Mouse (Mus musculus): ENCODE data around the gene Msl1. TPM values are rescaled to one million over a fixed set of nuclear protein-coding genes. Genes with fewer than 3 reads are reported as not detected.
"Not testable (repeated sequence)": the region's sequence is repeated elsewhere in the genome, so short reads cannot be mapped to it uniquely, and the experiment has no call there.

Gene Msl1
- total RNA-seq, 1 experiment from 2014 or later = 109 TPM

GRCm38 (mm10) chr11:98796515-98797216, 1.4 kb downstream of the Msl1 start:
- DNase-seq = peak; percentile 75

GRCm38 (mm10) chr11:98797306-98797705, 2.0 kb downstream of the Msl1 start:
- DNase-seq = no peak

DNA sequence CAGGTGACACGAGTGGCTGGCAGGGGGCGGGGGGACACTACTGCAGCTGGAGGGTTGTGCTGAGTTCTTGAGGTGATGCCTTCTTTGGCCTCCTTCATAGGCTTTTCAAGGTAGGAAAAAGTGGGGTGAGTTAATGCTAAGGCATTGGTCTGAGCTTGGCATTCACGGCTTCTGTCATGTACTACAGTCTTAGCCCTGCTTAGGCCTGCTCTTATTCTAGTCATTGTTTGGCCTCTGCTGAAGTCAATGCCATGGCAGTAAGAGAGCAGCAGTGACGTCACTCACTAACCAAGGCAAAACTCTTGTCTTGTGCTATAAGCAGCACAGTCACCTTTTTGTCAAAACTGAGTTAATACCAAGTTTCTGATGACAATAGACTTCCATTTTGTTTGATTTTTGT, 2.6 kb downstream of the Msl1 start:
- no peak for DNase-seq

- DNase-seq = no peak
Measured at GRCm38 (mm10) chr11:98804605-98805004, 9.3 kb downstream of the Msl1 start, which contains the start of gene Casc3. Gene Casc3, plus strand, starts transcription at chr11:98804905.

DNA sequence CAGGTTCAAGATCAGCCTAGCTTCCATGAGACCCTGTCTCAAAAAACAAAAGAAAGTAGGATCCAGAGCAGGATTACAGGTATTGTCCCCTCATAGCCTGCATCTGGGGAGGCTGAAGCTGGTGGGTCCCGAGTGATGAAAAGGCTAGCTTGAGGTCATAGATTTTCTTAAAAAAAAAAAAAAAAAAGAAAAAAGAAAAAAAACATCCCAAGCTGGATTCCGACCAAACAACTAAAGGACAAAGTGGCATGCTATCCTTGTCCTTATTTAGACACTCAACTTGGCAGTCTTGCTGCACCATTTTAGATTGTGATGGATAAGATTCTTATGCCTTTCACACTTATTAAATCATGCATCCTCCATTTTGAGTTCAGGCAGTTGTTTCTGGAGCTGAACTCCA, 13.1 kb downstream of the Msl1 start:
- no peak for DNase-seq

GRCm38 (mm10) chr11:98809457-98810290, 14.4 kb downstream of the Msl1 start:
- DNase-seq = peak; percentile 98

GRCm38 (mm10) chr11:98810686-98811085, 15.4 kb downstream of the Msl1 start:
- no peak for DNase-seq

- DNase-seq = no peak
Measured at GRCm38 (mm10) chr11:98816706-98817239, 21.5 kb downstream of the Msl1 start.

- DNase-seq = no peak
Measured at GRCm38 (mm10) chr11:98820968-98821367, 25.7 kb downstream of the Msl1 start.

DNA sequence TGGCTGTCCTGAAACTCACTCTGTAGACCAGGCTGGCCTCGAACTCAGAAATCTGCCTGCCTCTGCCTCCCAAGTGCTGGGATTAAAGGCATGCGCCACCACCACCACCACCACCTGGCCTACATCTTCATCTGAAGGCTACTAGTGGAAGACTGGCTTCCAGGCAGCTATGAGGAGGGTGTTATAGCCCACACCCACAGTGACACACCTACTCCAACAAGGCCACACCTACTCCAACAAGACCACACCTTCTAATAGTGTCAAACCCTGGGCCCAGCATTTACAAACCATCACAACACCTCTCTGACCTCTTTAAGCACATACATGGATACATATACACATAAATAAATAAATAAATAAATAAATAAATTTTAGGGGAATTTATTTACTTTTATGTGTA, 30.8 kb downstream of the Msl1 start:
- not testable (repeated sequence) for DNase-seq

GRCm38 (mm10) chr11:98827877-98828276, 32.6 kb downstream of the Msl1 start:
- DNase-seq = no peak

GRCm38 (mm10) chr11:98829091-98829775, 33.9 kb downstream of the Msl1 start:
- no peak for DNase-seq

DNA sequence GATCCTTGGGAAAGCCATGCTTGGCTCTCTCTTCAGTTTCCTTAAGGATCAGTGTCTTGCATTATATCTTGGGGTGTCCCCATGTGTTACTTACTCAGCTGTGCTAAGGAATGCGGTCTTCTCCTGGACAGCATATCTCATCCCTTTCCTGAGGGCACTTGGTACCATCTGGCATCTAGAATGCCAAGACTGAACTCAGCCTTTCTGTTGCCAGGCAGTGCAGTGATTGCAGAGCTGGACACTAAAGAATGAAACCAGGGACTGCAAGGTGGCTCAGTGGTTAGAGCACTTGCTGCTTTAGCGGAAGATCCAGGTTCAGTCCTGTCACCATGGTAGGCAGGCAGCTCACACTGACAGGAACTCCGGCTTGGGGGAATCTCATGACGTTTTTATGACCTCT, 34.6 kb downstream of the Msl1 start:
- DNase-seq = no peak

GRCm38 (mm10) chr11:98835296-98835695, 40.0 kb downstream of the Msl1 start:
- no peak for DNase-seq

- no peak for DNase-seq
Measured at GRCm38 (mm10) chr11:98835725-98836124, 40.4 kb downstream of the Msl1 start.

GRCm38 (mm10) chr11:98836128-98836527, 40.8 kb downstream of the Msl1 start:
- DNase-seq = no peak

GRCm38 (mm10) chr11:98836651-98837141, 41.4 kb downstream of the Msl1 start, which contains the start of gene Rapgefl1:
Gene Rapgefl1, plus strand, starts transcription at chr11:98836785.
- DNase-seq = peak; percentile 88

DNA sequence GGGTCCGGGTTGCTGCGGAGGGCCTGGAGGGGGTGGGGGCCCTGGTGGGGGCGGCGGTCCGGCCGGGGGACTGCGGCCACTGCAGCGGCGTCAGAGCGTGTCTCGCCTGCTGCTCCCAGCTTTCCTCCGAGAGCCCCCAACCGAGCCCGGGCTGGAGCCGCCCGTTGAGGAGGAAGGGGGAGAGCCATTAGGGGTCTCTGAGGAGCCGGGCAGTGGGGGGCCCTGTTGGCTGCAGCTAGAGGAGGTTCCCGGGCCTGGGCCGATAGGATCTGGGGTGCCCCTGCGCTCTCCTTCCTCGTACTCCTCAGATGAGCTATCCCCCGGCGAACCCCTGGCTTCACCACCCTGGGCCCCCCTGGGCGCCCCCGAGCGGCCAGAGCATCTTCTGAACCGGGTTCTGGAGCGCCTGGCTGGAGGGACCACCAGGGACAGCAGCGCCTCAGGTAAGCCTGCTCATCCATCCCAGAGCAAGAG, 42.0 kb downstream of the Msl1 start:
- no peak for DNase-seq

DNA sequence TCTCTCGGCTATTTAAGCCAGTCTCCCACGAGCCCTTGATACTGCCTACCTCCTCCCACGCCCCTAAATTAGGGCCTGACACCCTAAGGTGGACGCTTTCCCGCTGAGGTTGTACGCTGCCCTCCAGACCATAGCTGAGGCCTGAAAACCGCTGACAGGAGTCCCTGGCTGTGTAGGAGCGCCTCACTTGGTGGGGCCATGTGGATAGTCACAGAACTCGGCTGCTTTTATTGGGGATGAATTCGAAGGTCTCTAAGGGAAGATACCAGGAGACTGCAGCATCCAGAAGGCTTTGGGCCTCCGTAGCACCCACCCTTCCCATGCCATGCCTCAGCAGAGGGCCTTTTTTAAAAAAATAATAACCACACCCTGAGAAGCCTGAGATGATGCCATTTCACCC, 42.6 kb downstream of the Msl1 start:
- DNase-seq = no peak

- DNase-seq = no peak
Measured at GRCm38 (mm10) chr11:98838512-98838911, 43.2 kb downstream of the Msl1 start.

- DNase-seq = no peak
Measured at GRCm38 (mm10) chr11:98839402-98839801, 44.1 kb downstream of the Msl1 start.

DNA sequence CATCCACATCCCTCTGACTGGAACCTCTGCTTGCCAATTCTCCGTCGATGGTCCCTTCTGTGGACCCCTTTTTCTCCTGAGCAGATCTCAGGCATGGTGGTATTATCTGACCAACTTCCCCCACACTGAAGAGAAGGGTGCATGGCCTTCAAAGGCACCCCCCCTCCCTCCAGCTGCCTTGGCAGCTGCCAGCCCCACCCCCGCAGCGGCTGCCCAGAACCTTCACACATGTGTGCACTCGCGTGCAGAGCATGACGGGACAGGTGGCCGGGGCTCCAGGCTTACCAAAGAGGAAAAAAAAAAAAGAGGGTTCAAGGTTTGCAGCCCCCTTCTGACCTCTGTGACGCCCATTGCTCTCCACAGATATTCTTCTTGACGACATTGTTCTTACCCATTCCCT, 44.6 kb downstream of the Msl1 start:
- DNase-seq = no peak

Data from adrenal gland, postnatal 25 days (tissue).